32 mouse cellular contexts compared by ENCODE assay signal in genomic region chr3:97617091-97617825, GRCm38 (mm10). TPM values are rescaled to one million over a fixed set of nuclear protein-coding genes. Genes with fewer than 3 reads are reported as not detected.
DNase-seq lines count a peak whose midpoint lies in the region; ATAC-seq and TF ChIP-seq lines count a peak whose summit lies in the region.
"Had no signal": no experiment of that assay in that cellular context is flagged by ENCODE, and none has a peak within 500 bp of the region (broad histone marks: within the 10 kb centered on the region; RNA-seq: fewer than 3 reads in every experiment).

No protein-coding gene starts in this region.

- H3K9me3 ChIP-seq in megakaryocyte, embryonic 14.5 days, result no peaks in the 10 kb centered on the region
- no peaks in the 10 kb centered on the region for H3K9me3 ChIP-seq in MEL (replicated peaks; ENCODE audit: insufficient read depth, low read length)
- no peaks in the 10 kb centered on the region for H3K9me3 ChIP-seq in intestine, embryonic 16.5 days (ENCODE audit: control insufficient read depth, low read length)
- H3K9me3 ChIP-seq in stomach, postnatal 0 days (ENCODE audit: control insufficient read depth, low read length), result no peaks in the 10 kb centered on the region
- H3K9me3 ChIP-seq in midbrain, embryonic 16.5 days (replicated peaks; ENCODE audit: control insufficient read depth, low read length, poor library complexity, severe bottlenecking), result no peaks in the 10 kb centered on the region
- H3K9me3 ChIP-seq: embryonic facial prominence, embryonic 12.5 days; embryonic facial prominence, embryonic 15.5 days; forebrain, embryonic 12.5 days; G1E; heart, embryonic 12.5 days; heart, embryonic 15.5 days; hindbrain, embryonic 10.5 days; hindbrain, embryonic 13.5 days had no signal

- no peak for TF ChIP-seq CTCF in MEL (IDR thresholded peaks at IDR 0.05 in 2 of 3, conservative IDR thresholded peaks at IDR 0.05 in 1 of 3; ENCODE audit: control insufficient read depth in 1 of 3, insufficient read depth in 1 of 3, low read depth in 2 of 3, low read length in 3 of 3, poor library complexity in 1 of 3, severe bottlenecking in 1 of 3)
- TF ChIP-seq CTCF in stomach, postnatal 0 days (IDR thresholded peaks at IDR 0.05; ENCODE audit: low read depth), result no peak

- peaks cover 18% of the 10 kb centered on the region for H3K4me1 ChIP-seq in megakaryocyte, embryonic 14.5 days
- peaks cover 3 to 5% of the 10 kb centered on the region in 2 experiments; a peak in 2 of 4 replicates for H3K4me1 ChIP-seq in MEL (ENCODE audit: control insufficient read depth in 1 of 2, insufficient read depth in 2 of 2, low read length in 2 of 2)
- no peaks in the 10 kb centered on the region for H3K4me1 ChIP-seq in intestine, embryonic 16.5 days (ENCODE audit: control insufficient read depth, insufficient read depth, low read length)
- H3K4me1 ChIP-seq in stomach, postnatal 0 days (replicated peaks; ENCODE audit: control insufficient read depth, insufficient read depth), result no peaks in the 10 kb centered on the region
- no peaks in the 10 kb centered on the region for H3K4me1 ChIP-seq in midbrain, embryonic 16.5 days (ENCODE audit: control insufficient read depth, insufficient read depth, low read length)
- H3K4me1 ChIP-seq: embryonic facial prominence, embryonic 12.5 days; embryonic facial prominence, embryonic 15.5 days; forebrain, embryonic 12.5 days; heart, embryonic 15.5 days; hindbrain, embryonic 10.5 days; hindbrain, embryonic 13.5 days had no signal

- peak; percentile 87 for DNase-seq in MEL (ENCODE audit: low read depth, low spot score)
- no peak for DNase-seq in stomach, postnatal 0 days (ENCODE audit: low spot score)
- no peak for DNase-seq in gastrocnemius, postnatal 14 days
- DNase-seq in cerebellum, adult 18-20 months, result no peak
- DNase-seq: adrenal gland, adult 8-10 months; adrenal gland, postnatal 25 days; cerebellum, adult 11-12 months; cerebellum, adult 9-10 months; cerebellum, postnatal 14 days; gastrocnemius, postnatal 10 days; heart, adult 18-20 months; heart, postnatal 10 days; heart, postnatal 36 days had no signal

- peaks cover 3% of the 10 kb centered on the region for H3K27me3 ChIP-seq in megakaryocyte, embryonic 14.5 days (replicated peaks)
- peaks cover 7 to 11% of the 10 kb centered on the region in 2 experiments; a peak in 3 of 4 replicates for H3K27me3 ChIP-seq in MEL (ENCODE audit: control insufficient read depth in 1 of 2, insufficient read depth in 2 of 2, low read length in 2 of 2)
- no peaks in the 10 kb centered on the region for H3K27me3 ChIP-seq in intestine, embryonic 16.5 days (replicated peaks; ENCODE audit: control insufficient read depth, insufficient read depth, low read length)
- H3K27me3 ChIP-seq in stomach, postnatal 0 days (ENCODE audit: control insufficient read depth, insufficient read depth, low read length), result no peaks in the 10 kb centered on the region
- H3K27me3 ChIP-seq in midbrain, embryonic 16.5 days (ENCODE audit: control insufficient read depth, insufficient read depth, low read depth, low read length), result no peaks in the 10 kb centered on the region
- H3K27me3 ChIP-seq: embryonic facial prominence, embryonic 12.5 days; embryonic facial prominence, embryonic 15.5 days; heart, embryonic 15.5 days; hindbrain, embryonic 13.5 days had no signal

- H3K27ac ChIP-seq in MEL (ENCODE audit: control insufficient read depth, low read depth, low read length), result no peak overlapping the region
- peak overlapping the region; percentile 58 for H3K27ac ChIP-seq in intestine, embryonic 16.5 days (ENCODE audit: low read length)
- H3K27ac ChIP-seq in stomach, postnatal 0 days (replicated peaks), result 0 out of 2 replicates have a peak overlapping the region, but pooled peaks have one; percentile 30
- H3K27ac ChIP-seq in midbrain, embryonic 16.5 days (ENCODE audit: low read length), result no peak overlapping the region
- H3K27ac ChIP-seq: embryonic facial prominence, embryonic 12.5 days; embryonic facial prominence, embryonic 15.5 days; forebrain, embryonic 12.5 days; heart, embryonic 15.5 days; hindbrain, embryonic 10.5 days; hindbrain, embryonic 13.5 days had no signal

- TF ChIP-seq RAD21 in MEL (IDR thresholded peaks at IDR 0.05; ENCODE audit: low read depth, low read length), result no peak

- ATAC-seq in megakaryocyte, adult 5-6 weeks (ENCODE audit: poor library complexity, severe bottlenecking), result no peak
- no peak for ATAC-seq in intestine, embryonic 16.5 days
- ATAC-seq in stomach, postnatal 0 days (ENCODE audit: low FRiP score, low TSS enrichment), result no peak
- no peak for ATAC-seq in midbrain, embryonic 16.5 days
- ATAC-seq: CD4-positive, CD25-positive, alpha-beta regulatory T cell, adult 4 months; forebrain, embryonic 16.5 days; hindbrain, embryonic 16.5 days had no signal

- no peaks in the 10 kb centered on the region for H3K36me3 ChIP-seq in megakaryocyte, embryonic 14.5 days (replicated peaks; ENCODE audit: low read length)
- peaks cover 0 to 5% of the 10 kb centered on the region in 2 experiments; a peak in 2 of 4 replicates for H3K36me3 ChIP-seq in MEL (ENCODE audit: control insufficient read depth in 1 of 2, insufficient read depth in 2 of 2, low read length in 2 of 2)
- no peaks in the 10 kb centered on the region for H3K36me3 ChIP-seq in intestine, embryonic 16.5 days (ENCODE audit: control insufficient read depth, insufficient read depth, low read length)
- no peaks in the 10 kb centered on the region for H3K36me3 ChIP-seq in stomach, postnatal 0 days (ENCODE audit: control insufficient read depth, insufficient read depth, low read length)
- H3K36me3 ChIP-seq in midbrain, embryonic 16.5 days (ENCODE audit: control insufficient read depth, insufficient read depth, low read length), result no peaks in the 10 kb centered on the region
- H3K36me3 ChIP-seq: embryonic facial prominence, embryonic 12.5 days; embryonic facial prominence, embryonic 15.5 days; forebrain, embryonic 12.5 days; G1E; heart, embryonic 12.5 days; heart, embryonic 15.5 days; hindbrain, embryonic 10.5 days; hindbrain, embryonic 13.5 days had no signal

- peak in 1 of 2 experiments; percentile 42; a peak in 1 of 4 replicates for TF ChIP-seq POLR2A in MEL (IDR thresholded peaks at IDR 0.05; ENCODE audit: control insufficient read depth in 1 of 2, insufficient read depth in 1 of 2, low read depth in 1 of 2, low read length in 2 of 2, poor library complexity in 1 of 2)

- intact Hi-C loops in gastrocnemius, postnatal 14 days (cut with DNase I; ENCODE audit: low total_unique reads), result no loop called here

- WGBS in intestine, embryonic 16.5 days, result 96% methylated on average over 18 of the region's 19 CpGs
- 89% methylated on average over 18 of the region's 19 CpGs for WGBS in stomach, postnatal 0 days
- WGBS in midbrain, embryonic 16.5 days, result 95% methylated on average over 18 of the region's 19 CpGs

- peak overlapping the region; percentile 3 for H3K9ac ChIP-seq in MEL (ENCODE audit: control insufficient read depth, low read depth, low read length, poor library complexity, severe bottlenecking)
- no peak overlapping the region for H3K9ac ChIP-seq in intestine, embryonic 16.5 days (ENCODE audit: low read depth, low read length)
- H3K9ac ChIP-seq in stomach, postnatal 0 days (ENCODE audit: low read length), result no peak overlapping the region
- H3K9ac ChIP-seq in midbrain, embryonic 16.5 days (ENCODE audit: low read depth, low read length), result no peak overlapping the region
- H3K9ac ChIP-seq: embryonic facial prominence, embryonic 12.5 days; embryonic facial prominence, embryonic 15.5 days; forebrain, embryonic 12.5 days; heart, embryonic 12.5 days; heart, embryonic 15.5 days; hindbrain, embryonic 13.5 days had no signal

- H3K4me2 ChIP-seq in intestine, embryonic 16.5 days (ENCODE audit: low read depth, low read length), result no peak overlapping the region
- no peak overlapping the region for H3K4me2 ChIP-seq in stomach, postnatal 0 days (replicated peaks; ENCODE audit: low read depth)
- H3K4me2 ChIP-seq in midbrain, embryonic 16.5 days (ENCODE audit: low read length), result no peak overlapping the region
- H3K4me2 ChIP-seq: embryonic facial prominence, embryonic 12.5 days; embryonic facial prominence, embryonic 15.5 days; forebrain, embryonic 12.5 days; heart, embryonic 12.5 days; heart, embryonic 15.5 days; hindbrain, embryonic 13.5 days had no signal

- TF ChIP-seq EP300 in MEL (IDR thresholded peaks at IDR 0.05; ENCODE audit: low read depth in 1 of 2, low read length in 2 of 2), result no peak
- no peak for TF ChIP-seq EP300 in stomach, postnatal 0 days (optimal IDR thresholded peaks at IDR 0.05)

- H3K79me2 ChIP-seq in MEL (ENCODE audit: control insufficient read depth, insufficient read depth, low read length, poor library complexity), result no peaks in the 10 kb centered on the region

- H3K4me3 ChIP-seq in megakaryocyte, embryonic 14.5 days (replicated peaks), result peak overlapping the region; percentile 46
- peak overlapping the region; percentile 54 to 64 for H3K4me3 ChIP-seq in MEL (ENCODE audit: control insufficient read depth in 1 of 2, insufficient read depth in 1 of 2, low read depth in 2 of 2, low read length in 2 of 2)
- no peak overlapping the region for H3K4me3 ChIP-seq in intestine, embryonic 16.5 days (ENCODE audit: low read length)
- no peak overlapping the region for H3K4me3 ChIP-seq in stomach, postnatal 0 days (ENCODE audit: low read depth, low read length)
- no peak overlapping the region for H3K4me3 ChIP-seq in midbrain, embryonic 16.5 days (ENCODE audit: low read depth, low read length)
- H3K4me3 ChIP-seq: embryonic facial prominence, embryonic 12.5 days; embryonic facial prominence, embryonic 15.5 days; forebrain, embryonic 12.5 days; heart, embryonic 12.5 days; heart, embryonic 15.5 days; hindbrain, embryonic 10.5 days; hindbrain, embryonic 13.5 days had no signal

RNA-seq across cellular contexts. Expression of gene Chd1l, which starts 7.3 kb away (rescaled TPM):
- 3.5 TPM in 1 of 2 replicates, not detected in the other for polyA plus RNA-seq in megakaryocyte, embryonic 14.5 days (2012; ENCODE audit: insufficient read depth, low replicate concordance)
- total RNA-seq in megakaryocyte, adult 5-6 weeks (2015), result 7.2 and 10.1 TPM in 2 replicates
- 21.0 and 23.6 TPM in 2 replicates for total RNA-seq in megakaryocyte, adult 5-6 weeks (2017)
- 54.5 and 59.1 TPM in 2 replicates for total RNA-seq in MEL (2012; rRNA removed)
- polyA plus RNA-seq in MEL (2012; ENCODE audit: insufficient read depth in 1 of 2, insufficient read length in 2 of 2, low read depth in 1 of 2, low replicate concordance in 2 of 2, missing spikeins in 1 of 2), result 10 to 100 TPM in 1 of 2 experiments, not detected in 1; 70.5 TPM
- 17.1 and 17.3 TPM in 2 replicates for polyA plus RNA-seq in intestine, embryonic 16.5 days (2015; fragmentation: Nextera tagmentation; extraction: Ambion mirVana)
- 8.9 and 9.7 TPM in 2 replicates for polyA plus RNA-seq in stomach, postnatal 0 days (2015; fragmentation: Nextera tagmentation; extraction: Ambion mirVana)
- 4.4 and 4.7 TPM in 2 replicates for polyA plus RNA-seq in midbrain, embryonic 16.5 days (2015; fragmentation: Nextera tagmentation; extraction: Ambion mirVana)
- total RNA-seq in gastrocnemius, postnatal 14 days (2021), result 10 to 100 TPM in 1 of 2 experiments, 1 to 10 TPM in 1; 10.0 to 11.2 TPM

RNA-seq across cellular contexts. Expression of gene Fmo5, which starts 11.3 kb away (rescaled TPM):
- polyA plus RNA-seq in megakaryocyte, embryonic 14.5 days (2012; ENCODE audit: insufficient read depth, low replicate concordance), result 0.96 TPM in 1 of 2 replicates, not detected in the other
- total RNA-seq in megakaryocyte, adult 5-6 weeks (2015), result 19.5 and 31.4 TPM in 2 replicates
- total RNA-seq in megakaryocyte, adult 5-6 weeks (2017), result 10.7 and 12.1 TPM in 2 replicates
- 0.12 and 0.16 TPM in 2 replicates for total RNA-seq in MEL (2012; rRNA removed)
- under 1 TPM in 1 of 2 experiments, not detected in 1; 0.39 TPM for polyA plus RNA-seq in MEL (2012; ENCODE audit: insufficient read depth in 1 of 2, insufficient read length in 2 of 2, low read depth in 1 of 2, low replicate concordance in 2 of 2, missing spikeins in 1 of 2)
- polyA plus RNA-seq in intestine, embryonic 16.5 days (2015; fragmentation: Nextera tagmentation; extraction: Ambion mirVana), result 50.4 and 57.8 TPM in 2 replicates
- 26.4 and 31.8 TPM in 2 replicates for polyA plus RNA-seq in stomach, postnatal 0 days (2015; fragmentation: Nextera tagmentation; extraction: Ambion mirVana)
- polyA plus RNA-seq in midbrain, embryonic 16.5 days (2015; fragmentation: Nextera tagmentation; extraction: Ambion mirVana), result 0.46 and 0.70 TPM in 2 replicates
- total RNA-seq in gastrocnemius, postnatal 14 days (2021), result 1 to 10 TPM; 3.8 to 4.1 TPM

RNA-seq across cellular contexts. Expression of gene Prkab2, which starts 40.7 kb away (rescaled TPM):
- 1.4 and 2.2 TPM in 2 replicates for polyA plus RNA-seq in megakaryocyte, embryonic 14.5 days (2012; ENCODE audit: insufficient read depth, low replicate concordance)
- total RNA-seq in megakaryocyte, adult 5-6 weeks (2015), result 10.8 and 12.3 TPM in 2 replicates
- total RNA-seq in megakaryocyte, adult 5-6 weeks (2017), result 6.9 and 11.0 TPM in 2 replicates
- total RNA-seq in MEL (2012; rRNA removed), result 2.5 and 3.3 TPM in 2 replicates
- 1 to 10 TPM in 1 of 2 experiments, not detected in 1; 7.0 TPM for polyA plus RNA-seq in MEL (2012; ENCODE audit: insufficient read depth in 1 of 2, insufficient read length in 2 of 2, low read depth in 1 of 2, low replicate concordance in 2 of 2, missing spikeins in 1 of 2)
- 5.5 and 5.8 TPM in 2 replicates for polyA plus RNA-seq in intestine, embryonic 16.5 days (2015; fragmentation: Nextera tagmentation; extraction: Ambion mirVana)
- 4.8 and 5.6 TPM in 2 replicates for polyA plus RNA-seq in stomach, postnatal 0 days (2015; fragmentation: Nextera tagmentation; extraction: Ambion mirVana)
- 14.7 and 16.9 TPM in 2 replicates for polyA plus RNA-seq in midbrain, embryonic 16.5 days (2015; fragmentation: Nextera tagmentation; extraction: Ambion mirVana)
- 10 to 100 TPM; 65.3 to 69.8 TPM for total RNA-seq in gastrocnemius, postnatal 14 days (2021)

RNA-seq across cellular contexts. Expression of gene Gm17651, which starts 57.2 kb away (rescaled TPM):
- polyA plus RNA-seq in megakaryocyte, embryonic 14.5 days (2012; ENCODE audit: insufficient read depth, low replicate concordance), result not detected in 2 replicates
- total RNA-seq in megakaryocyte, adult 5-6 weeks (2015), result not detected in 2 replicates
- total RNA-seq in megakaryocyte, adult 5-6 weeks (2017), result not detected in 2 replicates
- not detected in 2 replicates for total RNA-seq in MEL (2012; rRNA removed)
- polyA plus RNA-seq in MEL (2012; ENCODE audit: insufficient read depth in 1 of 2, insufficient read length in 2 of 2, low read depth in 1 of 2, low replicate concordance in 2 of 2, missing spikeins in 1 of 2), result not detected
- polyA plus RNA-seq in intestine, embryonic 16.5 days (2015; fragmentation: Nextera tagmentation; extraction: Ambion mirVana), result not detected in 2 replicates
- polyA plus RNA-seq in stomach, postnatal 0 days (2015; fragmentation: Nextera tagmentation; extraction: Ambion mirVana), result not detected in 2 replicates
- not detected in 2 replicates for polyA plus RNA-seq in midbrain, embryonic 16.5 days (2015; fragmentation: Nextera tagmentation; extraction: Ambion mirVana)
- total RNA-seq in gastrocnemius, postnatal 14 days (2021), result not detected
- total RNA-seq: adrenal gland, adult 8-10 months; adrenal gland, postnatal 25 days; G1E; gastrocnemius, adult 18-20 months; gastrocnemius, postnatal 10 days; gastrocnemius, postnatal 4 days; heart, adult 18-20 months; heart, postnatal 10 days; heart, postnatal 36 days had no signal
- polyA plus RNA-seq: brain, embryonic 14.5 days; C2C12; CD4-positive, CD25-positive, alpha-beta regulatory T cell, adult 4 months; embryonic facial prominence, embryonic 12.5 days; embryonic facial prominence, embryonic 15.5 days; forebrain, embryonic 12.5 days; forebrain, embryonic 16.5 days; G1E; heart, embryonic 12.5 days; heart, embryonic 15.5 days; hindbrain, embryonic 10.5 days; hindbrain, embryonic 13.5 days; hindbrain, embryonic 16.5 days had no signal

Comparison
In these comparisons a context has a peak if more than half of its experiments do, and no peak if none do; other contexts are left out.
1. H3K4me3 ChIP-seq: peak in megakaryocyte, embryonic 14.5 days (single experiment) and MEL (2 of 2); none in intestine, embryonic 16.5 days (single experiment), stomach, postnatal 0 days (single experiment) and midbrain, embryonic 16.5 days (single experiment).
2. H3K27ac ChIP-seq: peak in intestine, embryonic 16.5 days (single experiment) and stomach, postnatal 0 days (single experiment); none in MEL (single experiment) and midbrain, embryonic 16.5 days (single experiment).
3. RNA of gene Fmo5, which starts 11.3 kb away (polyA plus RNA-seq): 50.4 to 57.8 TPM in intestine, embryonic 16.5 days and 26.4 to 31.8 TPM in stomach, postnatal 0 days; 0.96 TPM in megakaryocyte, embryonic 14.5 days, 0.46 to 0.70 TPM in midbrain, embryonic 16.5 days and 0.39 TPM in MEL; every median in the first group is over 10 times any median in the second.